Mouse (Mus musculus) c-Kit-negative CD71-positive TER-119-positive erythroid progenitor cells, embryonic 14.5 days (primary cell): ENCODE results near the gene Dnaja3.

Source experiments
- DNase-seq: peaks from one replicate; pipeline ENCODE4 v3.0.0-alpha.2; 2013; ENCODE audit warnings: low read depth, low spot score

Gene Dnaja3

GRCm38 (mm10) chr16:4606431-4607084 is 33.2 kb upstream of the Dnaja3 start:
- no peak for DNase-seq

- peak; percentile 50 for DNase-seq
These were observed 31.8 kb upstream of the Dnaja3 start for GRCm38 (mm10) chr16:4607818-4608531.

- no peak for DNase-seq
These were observed 31.2 kb upstream of the Dnaja3 start for GRCm38 (mm10) chr16:4608532-4609059.

- no peak for DNase-seq
These were observed 28.6 kb upstream of the Dnaja3 start for GRCm38 (mm10) chr16:4611193-4611592.

GRCm38 (mm10) chr16:4611676-4612075 is 28.1 kb upstream of the Dnaja3 start:
- no peak for DNase-seq

- no peak for DNase-seq
These were observed 26.1 kb upstream of the Dnaja3 start for GRCm38 (mm10) chr16:4613736-4614135.

GRCm38 (mm10) chr16:4614639-4615038 is 25.1 kb upstream of the Dnaja3 start:
- no peak for DNase-seq

- no peak for DNase-seq
These were observed 24.5 kb upstream of the Dnaja3 start for GRCm38 (mm10) chr16:4615297-4615696.

GRCm38 (mm10) chr16:4616829-4617228 is 23.0 kb upstream of the Dnaja3 start:
- DNase-seq: no peak

GRCm38 (mm10) chr16:4624074-4624473 is 15.7 kb upstream of the Dnaja3 start:
- DNase-seq: peak; percentile 15

GRCm38 (mm10) chr16:4624481-4625110 is 15.2 kb upstream of the Dnaja3 start, which contains the start of gene Pam16:
Gene Pam16 (minus strand): TSS chr16:4624988.
- DNase-seq: peak; percentile 80

- no peak for DNase-seq
These were observed 12.7 kb upstream of the Dnaja3 start for GRCm38 (mm10) chr16:4627105-4627504.

- DNase-seq: no peak
These were observed 10.8 kb upstream of the Dnaja3 start for GRCm38 (mm10) chr16:4628898-4629419.

- peak; percentile 57 for DNase-seq
These were observed 9.8 kb upstream of the Dnaja3 start for GRCm38 (mm10) chr16:4629950-4630349.

- DNase-seq: no peak
These were observed 7.7 kb upstream of the Dnaja3 start for GRCm38 (mm10) chr16:4632050-4632449.

- no peak for DNase-seq
These were observed 6.1 kb upstream of the Dnaja3 start for GRCm38 (mm10) chr16:4633661-4634060.

GRCm38 (mm10) chr16:4634681-4635080 is 5.1 kb upstream of the Dnaja3 start:
- DNase-seq: no peak

GRCm38 (mm10) chr16:4635760-4636159 is 4.0 kb upstream of the Dnaja3 start:
- DNase-seq: no peak

- DNase-seq: no peak
These were observed 848 bp upstream of the Dnaja3 start for GRCm38 (mm10) chr16:4638891-4639390.

GRCm38 (mm10) chr16:4640267-4641005 is 647 bp downstream of the Dnaja3 start:
- no peak for DNase-seq

- DNase-seq: no peak
These were observed 1.5 kb downstream of the Dnaja3 start for GRCm38 (mm10) chr16:4641119-4641838.
